Mouse (Mus musculus): ENCODE measurements around the gene Nfkbia.
A peak's percentile ranks its signal among the peaks of the same experiment; 100 is the strongest.

Nfkbia gene

GRCm38 (mm10) chr12:55466088-55466701 is 26.3 kb downstream of the Nfkbia start:
- no peak for DNase-seq (ENCODE audit: low spot score)

DNA sequence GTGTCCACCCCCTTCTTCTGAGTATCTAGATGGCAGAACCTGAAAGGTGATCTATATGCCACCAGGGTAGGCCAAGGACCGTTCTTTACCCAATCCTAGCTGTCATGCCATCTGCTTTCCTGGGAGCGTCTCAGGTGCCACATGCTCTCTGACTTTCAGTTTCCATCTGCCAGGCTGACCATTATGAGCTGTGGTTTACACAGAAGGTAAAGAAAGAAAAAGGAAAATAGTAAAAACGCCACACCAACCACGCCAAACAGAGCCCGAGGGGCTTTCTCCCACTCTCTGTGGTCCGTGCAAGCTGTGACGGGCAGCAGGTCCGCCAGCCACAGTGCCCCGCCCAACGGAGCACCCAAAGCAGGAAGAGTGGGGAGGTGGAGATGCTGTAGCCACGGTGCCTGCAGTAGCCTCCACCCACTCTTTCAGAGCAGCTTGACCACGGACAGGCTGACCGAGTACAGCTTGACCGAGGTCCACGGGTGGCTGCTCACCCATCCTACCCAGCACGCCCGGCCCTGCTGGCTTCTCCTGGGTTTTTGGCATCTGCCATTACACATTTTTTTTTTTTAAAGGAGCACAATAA is 27.0 kb downstream of the Nfkbia start:
- no peak for DNase-seq (ENCODE audit: low spot score)

DNA sequence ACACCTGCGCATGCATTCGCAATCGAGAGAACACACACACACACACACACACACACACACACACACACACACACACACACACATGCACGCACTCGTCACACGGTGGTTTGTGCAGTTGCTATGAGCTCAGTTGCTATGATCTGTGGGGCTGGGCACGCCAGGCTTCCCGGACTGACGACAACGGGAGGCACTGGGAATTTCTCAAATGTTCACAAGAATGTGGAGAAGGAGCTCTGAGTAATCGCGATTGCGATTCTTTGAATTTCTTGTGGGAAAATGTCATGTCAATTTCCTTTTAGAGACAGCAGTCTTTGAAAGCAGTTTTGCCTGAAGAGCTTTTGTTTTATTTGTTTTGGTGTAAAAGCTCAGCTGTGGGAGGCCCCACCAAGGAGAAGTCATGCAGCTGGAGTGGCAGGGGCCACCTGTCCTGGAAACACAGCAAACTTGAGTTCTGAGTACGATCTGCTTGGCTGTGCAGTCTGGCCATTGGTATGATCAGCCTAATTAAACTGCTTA is 27.5 kb downstream of the Nfkbia start:
- no peak for DNase-seq (ENCODE audit: low spot score)

- DNase-seq (ENCODE audit: low spot score): no peak
Measured at GRCm38 (mm10) chr12:55463992-55464845, 28.2 kb downstream of the Nfkbia start.

GRCm38 (mm10) chr12:55463087-55463486 is 29.4 kb downstream of the Nfkbia start:
- DNase-seq (ENCODE audit: low spot score): no peak

GRCm38 (mm10) chr12:55462456-55462855 is 30.0 kb downstream of the Nfkbia start:
- no peak for DNase-seq (ENCODE audit: low spot score)

DNA sequence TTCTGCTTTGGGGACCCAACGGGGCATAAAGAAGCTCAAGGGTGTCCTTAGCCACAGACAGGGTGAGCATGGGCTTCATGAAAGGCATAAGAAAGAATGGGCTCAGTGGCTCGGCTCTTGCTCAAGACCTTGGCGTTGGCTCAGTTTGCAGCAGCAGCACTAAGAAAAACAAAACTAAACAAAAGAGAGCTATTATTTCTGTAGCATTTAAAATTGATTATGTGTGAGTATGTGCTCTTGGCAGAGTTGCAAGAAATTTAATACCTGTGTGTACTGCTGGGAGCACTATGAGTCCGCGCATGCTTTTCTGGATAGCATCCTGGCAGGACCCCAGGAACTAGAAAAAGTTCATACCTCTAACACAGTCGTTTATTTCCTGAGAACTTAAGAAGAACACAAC is 30.7 kb downstream of the Nfkbia start:
- no peak for DNase-seq (ENCODE audit: low spot score)

DNA sequence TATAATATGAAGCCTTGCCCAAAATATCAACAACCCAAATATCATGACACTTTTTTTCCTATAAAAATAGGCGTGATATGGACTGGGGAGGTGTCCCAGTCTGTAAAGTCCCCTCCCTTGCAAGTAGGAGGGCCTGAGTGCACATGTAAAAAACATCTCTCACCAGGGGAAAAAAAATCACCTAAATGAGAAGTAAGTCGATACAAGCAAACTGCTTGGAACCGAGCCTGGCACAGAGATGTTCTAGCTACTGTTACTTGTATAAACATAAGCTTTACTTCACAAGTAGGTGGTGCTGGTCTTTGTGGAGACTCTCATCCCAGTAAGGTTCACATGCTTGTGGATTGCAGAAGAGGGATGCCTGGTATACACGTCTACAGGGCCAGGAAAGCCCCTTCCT is 31.5 kb downstream of the Nfkbia start:
- no peak for DNase-seq (ENCODE audit: low spot score)

DNA sequence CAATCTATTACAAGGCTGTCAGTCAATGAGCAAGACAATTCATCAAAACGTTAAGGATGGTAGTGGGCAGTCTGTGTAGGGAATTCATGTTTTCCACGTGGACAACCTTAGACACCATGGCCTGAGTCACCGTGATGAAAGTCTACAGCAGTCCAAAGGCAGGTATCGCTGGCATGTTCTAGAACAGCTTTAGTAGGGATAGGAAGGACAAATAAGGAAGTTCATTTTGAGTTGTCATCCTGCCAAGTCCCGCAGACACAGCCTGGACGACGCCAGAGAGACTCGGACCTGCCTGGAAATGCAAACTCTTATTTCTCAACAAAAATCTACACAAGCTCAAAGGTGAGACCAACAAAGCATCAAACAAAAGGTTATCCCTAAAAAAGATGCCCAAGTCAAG is 32.7 kb downstream of the Nfkbia start:
- no peak for DNase-seq (ENCODE audit: low spot score)

DNA sequence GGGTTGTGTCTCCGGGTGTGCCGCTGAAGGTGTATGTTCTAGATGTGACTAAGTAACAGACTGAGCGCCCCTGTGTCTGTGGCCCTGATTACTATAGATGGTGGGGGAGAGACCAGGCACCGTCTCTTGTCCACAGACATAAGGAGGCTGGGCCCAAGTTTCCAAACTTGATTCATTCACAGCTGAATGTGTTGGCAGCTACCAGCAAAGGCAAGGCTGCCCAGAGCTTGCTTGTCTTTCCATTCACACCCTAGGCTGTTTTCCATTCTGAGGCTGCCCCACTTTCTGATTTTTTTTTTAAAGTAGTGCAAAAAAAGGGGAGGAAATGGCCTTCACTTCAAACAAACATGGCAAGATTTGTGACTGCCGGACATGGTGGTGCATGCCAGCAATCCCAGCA is 35.6 kb downstream of the Nfkbia start:
- no peak for DNase-seq (ENCODE audit: low spot score)

GRCm38 (mm10) chr12:55456136-55456535 is 36.3 kb downstream of the Nfkbia start:
- DNase-seq (ENCODE audit: low spot score): no peak

- DNase-seq (ENCODE audit: low spot score): no peak
Measured at GRCm38 (mm10) chr12:55455206-55455605, 37.2 kb downstream of the Nfkbia start.

- DNase-seq (ENCODE audit: low spot score): no peak
Measured at GRCm38 (mm10) chr12:55453924-55454323, 38.5 kb downstream of the Nfkbia start.

GRCm38 (mm10) chr12:55452839-55453238 is 39.6 kb downstream of the Nfkbia start:
- no peak for DNase-seq (ENCODE audit: low spot score)

- no peak for DNase-seq (ENCODE audit: low spot score)
Measured at GRCm38 (mm10) chr12:55450421-55450820, 42.0 kb downstream of the Nfkbia start.

GRCm38 (mm10) chr12:55449048-55449447 is 43.4 kb downstream of the Nfkbia start:
- DNase-seq (ENCODE audit: low spot score): no peak

DNA sequence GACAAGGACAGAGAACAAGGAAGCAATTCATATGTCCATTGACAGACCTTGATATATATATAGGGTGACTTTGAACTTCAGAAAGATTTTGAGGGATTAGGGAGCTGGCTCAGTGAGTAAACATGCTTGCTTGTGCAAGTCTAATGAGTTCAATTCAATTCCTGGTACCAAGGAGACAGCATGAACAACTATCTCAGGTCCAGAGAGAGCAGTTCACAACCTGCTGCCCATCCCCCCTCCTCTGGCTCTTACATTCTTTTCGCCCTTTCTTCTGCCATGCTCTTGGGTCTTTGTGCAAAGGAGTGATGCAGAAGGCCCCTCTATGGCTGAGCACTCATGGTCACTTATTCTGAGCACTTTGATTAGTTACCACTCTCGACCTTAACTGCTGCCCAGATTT is 44.0 kb downstream of the Nfkbia start:
- no peak for DNase-seq (ENCODE audit: low spot score)

- DNase-seq (ENCODE audit: low spot score): no peak
Measured at GRCm38 (mm10) chr12:55447396-55447760, 45.1 kb downstream of the Nfkbia start.

DNA sequence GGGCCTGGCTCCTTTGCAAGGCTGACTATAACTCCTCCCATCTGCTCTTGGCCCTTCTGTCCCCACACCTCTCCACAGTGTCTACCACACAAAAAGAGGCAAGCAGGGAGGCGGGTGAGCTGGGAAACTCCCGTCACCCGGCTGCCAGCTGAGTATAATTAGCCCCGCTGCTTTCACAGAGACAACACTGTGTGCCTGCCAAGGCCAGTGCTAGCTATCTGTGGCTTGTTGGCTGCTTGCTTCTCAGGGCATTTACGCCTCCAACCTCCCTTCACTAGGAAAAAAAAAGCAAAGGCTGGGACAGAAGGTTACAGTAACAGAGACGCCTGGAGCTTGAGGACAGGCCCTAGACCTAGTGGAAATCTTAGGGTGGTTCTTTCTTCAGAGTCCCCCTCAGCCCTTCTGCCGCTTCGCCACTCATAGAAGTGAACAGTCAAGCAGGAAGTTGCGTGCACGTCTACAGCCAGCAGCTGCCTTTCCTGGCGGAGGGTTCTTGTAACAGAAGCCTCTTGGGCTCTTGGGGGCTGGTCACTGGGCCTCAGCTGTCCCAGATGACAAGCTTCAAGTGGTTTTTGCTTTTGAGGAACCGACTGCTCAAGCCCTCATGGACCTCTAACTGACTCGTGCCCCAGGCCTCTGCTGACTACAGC is 45.6 kb downstream of the Nfkbia start:
- DNase-seq (ENCODE audit: low spot score): peak; percentile 34

- no peak for DNase-seq (ENCODE audit: low spot score)
Measured at GRCm38 (mm10) chr12:55446366-55446745, 46.1 kb downstream of the Nfkbia start.

DNA sequence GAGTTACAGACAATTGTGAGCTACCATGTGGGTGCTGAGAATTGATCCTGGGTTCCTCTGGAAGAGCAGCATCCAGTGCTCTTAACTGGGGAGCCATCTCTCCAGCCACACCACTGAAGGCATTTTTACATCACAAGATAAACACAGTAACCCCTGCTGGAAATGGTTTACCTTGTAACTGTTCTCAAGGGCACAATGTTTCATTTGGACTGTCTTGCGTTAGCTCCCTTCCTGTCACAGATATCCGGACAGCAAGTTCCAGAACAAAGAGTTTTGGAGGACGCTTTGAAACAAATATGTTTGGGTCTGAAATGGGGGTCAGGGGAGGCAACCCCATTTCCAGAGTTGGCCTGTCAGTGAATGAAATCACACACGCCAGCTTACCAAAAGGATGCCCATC is 46.9 kb downstream of the Nfkbia start:
- DNase-seq (ENCODE audit: low spot score): no peak

DNA sequence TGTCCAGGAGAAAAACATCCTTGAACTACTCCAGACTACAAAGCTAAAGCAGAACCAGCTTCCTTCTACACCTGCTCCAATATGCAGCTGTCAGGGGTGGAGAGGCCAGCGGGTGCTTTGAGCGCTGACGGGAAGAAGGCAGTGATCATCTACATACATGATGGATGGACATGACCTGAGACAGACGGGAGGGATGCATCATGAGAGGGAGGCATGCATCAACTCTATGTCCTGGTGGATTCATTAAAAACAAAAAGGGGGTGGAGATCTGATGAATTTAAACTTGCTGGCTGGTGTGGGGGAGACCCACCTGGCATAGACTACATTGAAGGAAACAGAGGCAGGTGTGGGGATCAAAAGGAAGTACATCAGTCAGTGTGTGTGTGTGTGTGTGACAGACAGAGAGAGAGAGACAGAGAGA is 48.4 kb downstream of the Nfkbia start:
- no peak for DNase-seq (ENCODE audit: low spot score)

Data from spleen, adult 12 weeks (tissue).